Mouse (Mus musculus): ENCODE measurements around the gene Ttc39b. TPM values are rescaled to one million over a fixed set of nuclear protein-coding genes. Genes with fewer than 3 reads are reported as not detected.

The Ttc39b gene
- total RNA-seq (2021): 10 to 100 TPM; 65.1 to 69.9 TPM
- long read RNA-seq, experiment 1, full-length matches to known transcripts: 3 of 20 reads
- long read RNA-seq, experiment 1, partial matches to known transcripts: 1 of 20 reads
- long read RNA-seq, experiment 1, other reads (novel, unspliced or antisense): 16 of 20 reads
- long read RNA-seq, experiment 2, partial matches to known transcripts: 1 of 6 reads
- long read RNA-seq, experiment 2, other reads (novel, unspliced or antisense): 5 of 6 reads

DNA sequence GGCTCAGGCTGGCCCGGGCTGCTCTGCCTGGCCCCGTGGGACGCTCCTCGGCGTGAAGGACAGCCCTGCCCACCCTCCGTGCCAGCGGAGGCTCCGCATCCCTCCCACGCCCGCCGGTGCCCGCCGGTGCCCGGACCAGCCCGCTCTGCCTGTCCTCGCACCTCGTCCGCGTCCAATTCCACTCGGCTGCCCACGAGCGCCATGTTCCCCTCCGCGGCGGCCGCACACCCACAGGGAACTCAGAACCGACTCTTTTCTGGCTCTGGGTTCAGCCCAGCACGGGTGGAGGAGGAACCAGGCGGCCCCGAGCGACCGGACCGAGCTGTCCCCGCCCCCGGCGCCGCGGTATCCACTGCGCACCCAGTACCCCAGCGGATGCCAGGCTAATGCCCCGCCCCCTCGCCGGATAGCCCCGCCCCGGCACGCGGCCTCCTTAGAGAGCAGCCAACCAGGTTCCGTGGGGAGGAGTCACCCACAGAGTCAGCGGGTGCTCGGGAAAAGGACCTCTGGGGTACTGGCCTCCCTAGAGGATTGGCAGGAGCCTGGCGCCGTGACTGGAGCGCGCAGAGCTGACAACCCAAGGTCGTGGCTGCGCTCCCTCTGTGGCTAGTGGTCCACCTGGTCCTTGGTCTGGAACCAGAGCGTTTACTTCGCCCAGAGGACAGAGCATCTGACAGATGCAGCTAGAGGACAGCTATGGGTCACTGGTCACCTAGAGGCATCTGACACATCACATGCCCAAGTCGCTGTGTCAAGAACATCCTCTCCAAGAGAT is at the start of gene Ttc39b:
Gene Ttc39b (minus strand): TSS at position 346 of the 775 bp plus-strand sequence.
- DNase-seq (ENCODE audit: low spot score in 2 of 2): peak; percentile 97

DNA sequence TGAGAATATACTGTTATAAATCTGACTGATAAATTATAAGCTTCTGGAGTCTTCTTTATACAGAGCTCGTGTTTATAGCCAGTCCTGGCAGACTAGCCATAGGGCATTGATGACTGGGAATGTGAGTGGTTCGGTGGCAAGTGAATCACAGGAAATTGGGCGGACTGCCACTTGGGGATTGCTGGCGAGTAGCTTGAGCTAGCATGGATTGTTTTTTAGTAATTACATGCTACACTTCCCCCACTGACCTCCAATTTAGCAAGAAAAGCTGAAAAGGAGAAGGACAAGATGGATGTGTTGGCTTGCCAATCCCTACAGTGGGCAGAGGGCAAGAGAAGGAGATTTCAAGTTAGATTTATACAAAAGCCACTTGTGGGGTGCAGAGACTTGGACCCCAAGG is 49.3 kb upstream of the Ttc39b start:
- no peak for DNase-seq (ENCODE audit: low spot score in 2 of 2)

- DNase-seq (ENCODE audit: low spot score in 2 of 2): no peak
Observed at GRCm38 (mm10) chr4:83357738-83358137, 33.7 kb upstream of the Ttc39b start.

GRCm38 (mm10) chr4:83354786-83355185 is 30.7 kb upstream of the Ttc39b start:
- no peak for DNase-seq (ENCODE audit: low spot score in 2 of 2)

DNA sequence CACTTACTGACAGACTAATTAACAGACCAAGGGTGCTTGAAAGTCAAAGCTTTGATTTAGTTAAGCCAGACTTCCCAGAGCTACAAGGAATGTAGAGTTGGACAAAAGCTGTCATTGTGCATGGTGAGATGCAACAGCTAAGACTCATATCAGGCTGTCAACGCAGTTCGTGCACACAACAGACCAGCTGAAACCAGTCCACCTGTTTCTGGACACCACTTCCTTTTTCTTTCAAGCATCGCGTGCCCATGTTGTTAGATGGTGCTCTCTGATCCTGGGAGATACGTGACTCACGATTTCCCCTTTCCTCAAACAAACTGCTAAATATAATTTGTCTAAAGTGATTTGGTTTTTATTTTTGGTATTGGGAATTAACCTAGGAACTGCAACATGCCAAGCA is 29.9 kb upstream of the Ttc39b start:
- no peak for DNase-seq (ENCODE audit: low spot score in 2 of 2)

- DNase-seq (ENCODE audit: low spot score in 2 of 2): no peak
Observed at GRCm38 (mm10) chr4:83353276-83353675, 29.2 kb upstream of the Ttc39b start.

GRCm38 (mm10) chr4:83350719-83351118 is 26.7 kb upstream of the Ttc39b start:
- DNase-seq (ENCODE audit: low spot score in 2 of 2): peak; percentile 65 to 76

- DNase-seq (ENCODE audit: low spot score in 2 of 2): no peak
Observed at GRCm38 (mm10) chr4:83348970-83349369, 24.9 kb upstream of the Ttc39b start.

DNA sequence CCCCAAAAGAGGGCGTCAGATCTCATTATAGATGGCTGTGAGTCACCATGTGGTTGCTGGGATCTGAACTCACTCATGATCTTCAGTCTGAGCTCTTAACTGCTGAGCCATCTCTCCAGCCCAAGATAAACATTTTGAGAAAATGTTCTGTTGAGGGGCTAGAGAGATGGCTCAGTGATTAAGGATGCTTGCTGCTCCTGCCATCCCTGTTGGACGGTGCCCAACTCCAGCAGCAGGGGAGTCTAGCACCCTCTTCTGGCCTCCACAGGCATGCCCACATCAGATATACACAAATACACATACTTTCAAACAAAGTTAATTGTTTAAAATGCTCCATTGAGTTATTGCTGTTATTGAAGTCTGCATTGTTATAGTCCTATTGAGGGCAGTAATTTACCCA is 19.8 kb upstream of the Ttc39b start:
- peak in 1 of 2 experiments; percentile 12 for DNase-seq (ENCODE audit: low spot score in 2 of 2)

DNA sequence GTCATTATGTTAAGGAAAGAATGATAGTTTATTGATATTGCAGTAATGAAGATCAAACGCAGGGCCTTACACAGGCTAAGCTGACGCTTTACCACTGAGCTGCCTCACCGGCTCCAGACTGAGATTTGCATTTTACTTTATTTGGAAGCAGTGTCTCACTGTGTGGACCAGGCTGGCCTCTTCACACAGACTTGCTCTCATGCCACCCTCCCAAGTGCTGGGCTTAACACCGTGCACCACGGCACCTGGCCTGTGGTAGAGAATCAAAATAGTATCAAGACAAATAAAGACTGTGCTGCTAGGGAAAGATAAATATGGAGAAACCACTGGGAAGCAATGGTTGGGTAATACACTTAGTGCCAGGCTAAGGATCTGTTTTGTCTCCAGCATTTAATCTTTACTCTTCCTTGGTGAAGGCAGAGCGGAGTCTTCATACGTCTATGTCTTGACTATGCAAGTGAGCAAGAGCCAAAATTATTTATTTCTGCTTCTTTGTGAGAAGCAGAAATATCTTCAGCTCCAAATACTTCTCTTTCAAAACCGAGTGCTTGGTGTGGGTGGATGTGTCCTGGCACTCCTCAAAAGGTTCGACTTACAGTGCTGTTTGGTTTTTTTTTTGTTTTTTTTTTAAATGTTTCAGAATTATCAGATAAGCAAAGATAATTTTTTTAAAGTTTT is 19.2 kb upstream of the Ttc39b start:
- peak in 1 of 2 experiments; percentile 9 for DNase-seq (ENCODE audit: low spot score in 2 of 2)

GRCm38 (mm10) chr4:83342268-83342970 is 18.4 kb upstream of the Ttc39b start:
- no peak for DNase-seq (ENCODE audit: low spot score in 2 of 2)

GRCm38 (mm10) chr4:83339393-83339792 is 15.3 kb upstream of the Ttc39b start:
- DNase-seq (ENCODE audit: low spot score in 2 of 2): no peak

DNA sequence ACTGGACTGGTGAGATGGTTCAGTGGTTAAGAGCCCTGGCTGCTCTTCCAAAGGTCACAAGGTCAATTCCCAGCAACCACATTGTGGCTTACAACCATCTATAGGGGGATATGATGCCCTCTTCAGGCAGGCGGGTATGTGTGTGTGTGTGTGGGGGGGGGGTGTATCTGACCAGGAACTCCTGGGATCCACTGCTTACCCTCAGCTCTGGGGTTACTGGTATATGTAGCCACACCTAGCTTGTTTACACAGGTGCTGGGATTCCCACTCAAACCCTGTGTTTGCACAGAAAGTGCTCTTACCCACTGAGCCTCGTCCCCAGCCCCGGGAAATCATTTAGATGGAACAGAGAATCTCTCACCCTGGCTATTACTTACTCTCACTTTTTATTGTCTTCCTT is 13.7 kb upstream of the Ttc39b start:
- DNase-seq (ENCODE audit: low spot score in 2 of 2): no peak

DNA sequence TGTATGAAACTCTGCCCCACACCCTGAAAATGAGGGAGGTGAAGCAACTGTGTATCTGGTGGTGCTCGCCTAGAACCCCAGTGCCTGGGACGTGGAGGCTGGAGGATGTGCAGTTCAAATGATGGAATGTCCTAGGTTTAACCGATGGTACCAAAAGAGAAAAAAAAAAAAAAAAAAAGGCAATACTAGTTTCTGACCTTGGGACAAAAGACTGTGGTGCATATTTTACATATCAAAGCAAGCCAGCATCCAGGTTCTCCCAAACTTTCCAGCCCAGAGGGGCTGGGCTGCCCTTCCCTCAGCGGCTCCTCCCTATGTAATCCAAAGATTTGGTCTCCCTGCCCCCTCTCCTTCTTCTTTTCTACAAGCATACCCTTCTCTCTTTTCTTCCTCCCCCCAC is 6.3 kb upstream of the Ttc39b start:
- DNase-seq (ENCODE audit: low spot score in 2 of 2): no peak

- no peak for DNase-seq (ENCODE audit: low spot score in 2 of 2)
Observed at GRCm38 (mm10) chr4:83329615-83330014, 5.6 kb upstream of the Ttc39b start.

GRCm38 (mm10) chr4:83328026-83328945 is 4.2 kb upstream of the Ttc39b start:
- no peak for DNase-seq (ENCODE audit: low spot score in 2 of 2)

DNA sequence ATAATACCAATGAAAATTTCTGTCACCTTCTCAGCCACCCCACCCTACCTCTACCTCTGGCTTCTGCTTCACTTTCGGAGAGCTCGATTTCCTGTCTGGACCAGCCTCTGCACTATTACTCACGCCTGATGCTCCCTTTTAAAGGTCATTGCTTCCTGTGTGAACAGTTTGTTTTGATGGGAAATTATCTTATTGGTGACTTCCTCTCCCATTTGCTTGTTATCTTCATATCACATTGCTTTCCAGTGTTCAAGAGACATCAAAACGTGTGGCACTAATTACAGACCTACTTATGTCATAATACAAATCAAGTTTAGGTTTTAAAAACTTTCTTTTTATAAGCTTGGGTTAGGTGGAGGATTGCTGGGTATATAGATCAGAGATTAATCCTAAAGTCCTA is 3.5 kb upstream of the Ttc39b start:
- DNase-seq (ENCODE audit: low spot score in 2 of 2): no peak

DNA sequence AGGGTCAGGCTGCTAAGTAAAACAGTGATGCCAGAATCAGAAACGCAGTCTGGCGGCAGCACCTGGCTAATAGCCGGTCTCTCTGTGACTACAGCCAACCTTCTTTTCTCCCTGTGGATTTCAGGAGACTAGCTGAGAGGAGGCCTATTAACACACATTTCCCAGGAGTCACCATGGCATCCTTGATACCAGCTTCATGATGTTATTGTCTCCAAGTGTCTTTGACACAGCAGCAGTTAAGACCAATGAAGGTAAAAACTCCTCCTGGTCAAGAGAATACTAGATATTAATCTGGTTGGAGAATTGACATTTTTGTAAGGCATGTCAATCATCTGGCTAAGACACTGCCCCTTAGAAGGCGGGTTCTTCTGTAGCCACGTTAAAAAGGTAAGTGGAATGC is 1.3 kb upstream of the Ttc39b start:
- DNase-seq (ENCODE audit: low spot score in 2 of 2): no peak

DNA sequence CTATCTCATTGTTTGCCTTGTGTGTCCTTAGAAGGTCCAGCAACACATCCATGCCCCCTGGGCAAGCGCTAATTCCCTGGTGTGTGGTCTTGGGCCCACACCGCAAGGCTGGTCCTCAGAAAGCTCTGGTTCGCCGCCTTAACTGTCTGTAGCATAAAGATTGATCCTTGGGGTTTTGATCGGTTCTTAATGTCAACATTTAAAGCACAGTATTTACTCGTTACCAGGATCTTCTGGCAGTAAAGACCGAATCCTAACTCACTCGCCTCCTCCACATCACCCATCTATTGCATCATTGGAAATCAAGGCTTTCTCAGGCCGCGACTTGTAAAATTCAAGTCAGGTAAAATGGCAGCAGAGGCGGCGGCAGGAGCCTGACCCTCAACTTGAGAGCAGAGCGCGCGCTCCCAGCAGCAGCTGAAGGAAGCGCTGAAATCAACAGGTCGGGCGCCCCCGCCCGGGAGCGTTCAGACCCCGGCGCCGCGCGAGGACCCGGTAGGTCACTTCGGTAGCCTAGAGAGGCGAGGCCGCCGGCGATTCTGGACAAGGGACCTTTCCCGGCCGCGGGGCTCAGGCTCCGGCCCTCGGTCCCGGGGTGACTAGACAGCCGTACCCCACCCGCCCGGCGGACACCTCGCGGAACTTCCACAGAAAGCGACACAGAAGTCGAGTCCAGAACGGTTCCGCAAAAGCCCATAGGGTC is 703 bp downstream of the Ttc39b start:
- peak; percentile 53 to 54 for DNase-seq (ENCODE audit: low spot score in 2 of 2)

- DNase-seq (ENCODE audit: low spot score in 2 of 2): no peak
Observed at GRCm38 (mm10) chr4:83319736-83320135, 4.3 kb downstream of the Ttc39b start.

Measured in left cerebral cortex, adult 18-20 months (tissue).